Mouse (Mus musculus) liver, adult 2 months (tissue): ENCODE measurements around the gene Fgfr2. TPM values are rescaled to one million over a fixed set of nuclear protein-coding genes. Genes with fewer than 3 reads are reported as not detected.

Source experiments
- DNase-seq: peaks from one replicate; pipeline ENCODE4 v3.0.0-alpha.2; 2011; ENCODE audit warnings: low read depth, low spot score; ENCODE audit errors: extremely low read depth
- H3K27ac ChIP-seq: fragments of 200-500 bp; replicated peaks from 2 replicates; pipeline ENCODE4 v1.5.1; 2012; ENCODE audit warnings: low read depth, mild to moderate bottlenecking, control low read depth, inconsistent platforms, low read length; ENCODE audit not compliant: insufficient read depth
- H3K27me3 ChIP-seq: fragments of 200-500 bp; 2 replicates; pipeline ENCODE4 v1.6.1; 2012; ENCODE audit warnings: mild to moderate bottlenecking, moderate library complexity, low read length, inconsistent platforms; ENCODE audit not compliant: control insufficient read depth, insufficient read depth
- H3K36me3 ChIP-seq: fragments of 200-500 bp; 2 replicates; pipeline ENCODE4 v1.6.1; 2012; ENCODE audit warnings: low read length, inconsistent platforms; ENCODE audit not compliant: control insufficient read depth, insufficient read depth
- H3K4me1 ChIP-seq: fragments of 200-500 bp; 2 replicates; pipeline ENCODE4 v1.6.1; 2011; ENCODE audit warnings: low read length; ENCODE audit not compliant: control insufficient read depth, insufficient read depth
- H3K4me3 ChIP-seq: fragments of 200-500 bp; 2 replicates; pipeline ENCODE4 v1.5.1; 2011; ENCODE audit warnings: low read depth, mild to moderate bottlenecking, control low read depth, low read length, moderate library complexity; ENCODE audit not compliant: insufficient read depth
- H3K79me2 ChIP-seq: fragments of 200-500 bp; 2 replicates; pipeline ENCODE4 v1.6.1; 2012; ENCODE audit warnings: inconsistent platforms, mild to moderate bottlenecking, low read length, moderate library complexity; ENCODE audit not compliant: control insufficient read depth, insufficient read depth
- H3K9ac ChIP-seq: fragments of 200-500 bp; 2 replicates; pipeline ENCODE4 v1.6.1; 2012; ENCODE audit warnings: low read depth, mild to moderate bottlenecking, control low read depth, inconsistent platforms, low read length
- CTCF ChIP-seq: fragments of 200-500 bp; IDR thresholded peaks from 2 replicates; pipeline ENCODE4 v1.5.1; 2011; ENCODE audit warnings: low read depth, low read length, control low read depth
- POLR2A ChIP-seq: fragments of 200-500 bp; IDR thresholded peaks from 2 replicates; pipeline ENCODE4 v1.6.1; 2011; ENCODE audit warnings: low read length, control low read depth; ENCODE audit not compliant: insufficient read depth; ENCODE audit errors: extremely low read depth
- WGBS: fragments of 180-500 bp; shearing (Covaris S2); methylation state at CpG from one replicate; pipeline ENCODE4 v1.1.7; 2018; 5-methylcytosine and 5-hydroxymethylcytosine counted together
- polyA plus RNA-seq: library from polyadenylated mRNA; depleted of rRNA; stranded (reverse); fragments of >200 nt; gene quantifications from 2 replicates; pipeline ENCODE4 v1.2.3, GENCODE M21; 2012
- total RNA-seq: library from RNA; depleted of rRNA; stranded (reverse); fragments of >200 nt; gene quantifications from 2 replicates; pipeline ENCODE4 v1.2.3, GENCODE M21; 2014

Fgfr2 gene
- total and polyA plus RNA-seq, 2 experiments: 16.7 to 35.2 TPM

GRCm38 (mm10) chr7:132317036-132317541 is 806.1 kb downstream of the Fgfr2 start, which contains the start of gene Chst15:
Gene Chst15 (minus strand): TSS chr7:132317228.
- TF ChIP-seq CTCF: no peak
- 0 out of 2 replicates have a peak, but pooled peaks have one; percentile 36 for TF ChIP-seq POLR2A
- no peaks in the 10 kb centered on the region for H3K36me3 ChIP-seq
- WGBS: 2% methylated on average over 34 of the region's 34 CpGs
- no peaks in the 10 kb centered on the region for H3K4me1 ChIP-seq
- H3K4me3 ChIP-seq: peak within 1 kb of the TSS; percentile 85
- peak; percentile 36 for DNase-seq
- H3K27me3 ChIP-seq: 0 out of 2 replicates have a peak, but pooled peaks cover 4% of the 10 kb centered on the region
- peak within 1 kb of the TSS; percentile 89 for H3K27ac ChIP-seq
- peak within 1 kb of the TSS; percentile 91 for H3K9ac ChIP-seq
- H3K79me2 ChIP-seq: no peaks in the 10 kb centered on the region; the same call in 1 of the 2 replicates

GRCm38 (mm10) chr7:132316101-132317035 is 806.8 kb downstream of the Fgfr2 start:
- TF ChIP-seq POLR2A: no peak
- TF ChIP-seq CTCF: peak; percentile 14; the same call in 1 of the 2 replicates
- no peaks in the 10 kb centered on the region for H3K36me3 ChIP-seq
- H3K4me1 ChIP-seq: no peaks in the 10 kb centered on the region
- peak overlapping the region; percentile 85 for H3K4me3 ChIP-seq
- DNase-seq: no peak
- peak overlapping the region; percentile 89 for H3K27ac ChIP-seq
- no peaks in the 10 kb centered on the region; the same call in 1 of the 2 replicates for H3K79me2 ChIP-seq
- 0 out of 2 replicates have a peak, but pooled peaks cover 4% of the 10 kb centered on the region for H3K27me3 ChIP-seq
- WGBS: 2% methylated on average over 79 of the region's 79 CpGs
- peak overlapping the region; percentile 91 for H3K9ac ChIP-seq

GRCm38 (mm10) chr7:132315149-132316091 is 807.7 kb downstream of the Fgfr2 start:
- Histone ChIP-seq H3K27me3 (0 out of 2 replicates have a peak, but pooled peaks cover 4% of the 10 kb centered on the region), H3K4me1 (no peaks in the 10 kb centered on the region), H3K9ac (peak overlapping the region; percentile 91), H3K4me3 (peak overlapping the region; percentile 85), H3K36me3 (no peaks in the 10 kb centered on the region), H3K79me2 (no peaks in the 10 kb centered on the region; the same call in 1 of the 2 replicates), H3K27ac (peak overlapping the region; percentile 89)
- DNase-seq: no peak
- TF ChIP-seq CTCF: peak; percentile 43
- TF ChIP-seq POLR2A: no peak
- WGBS: 2% methylated on average over 51 of the region's 51 CpGs

GRCm38 (mm10) chr7:132312396-132312795 is 810.8 kb downstream of the Fgfr2 start:
- TF ChIP-seq POLR2A (no peak), CTCF (no peak)
- H3K4me1 ChIP-seq: peaks cover 3% of the 10 kb centered on the region; the same call in 1 of the 2 replicates
- H3K4me3 ChIP-seq: no peak overlapping the region
- DNase-seq: no peak
- 50% methylated on average over 8 of the region's 8 CpGs for WGBS
- no peaks in the 10 kb centered on the region for H3K36me3 ChIP-seq
- peak overlapping the region; percentile 11; the same call in 1 of the 2 replicates for H3K9ac ChIP-seq
- H3K27ac ChIP-seq: peak overlapping the region; percentile 25; the same call in 1 of the 2 replicates
- no peaks in the 10 kb centered on the region; the same call in 1 of the 2 replicates for H3K79me2 ChIP-seq
- H3K27me3 ChIP-seq: 0 out of 2 replicates have a peak, but pooled peaks cover 4% of the 10 kb centered on the region
